Mouse (Mus musculus) subcutaneous adipose tissue, adult 2 months (tissue): Measurements from ENCODE around the gene Tbc1d10a. TPM values are rescaled to one million over a fixed set of nuclear protein-coding genes. Genes with fewer than 3 reads are reported as not detected.

Experiments used
- polyA plus RNA-seq: library from polyadenylated mRNA; depleted of rRNA; stranded (reverse); fragments of >200 nt; gene quantifications from 2 replicates; pipeline ENCODE4 v1.2.3, GENCODE M21; 2012; ENCODE audit warnings: low replicate concordance; rRNA removed

Tbc1d10a gene
- 40.4 and 54.8 TPM in 2 replicates for polyA plus RNA-seq

GRCm38 (mm10) chr11:4186486-4187317 lies at the start of gene Tbc1d10a:
Gene Tbc1d10a, plus strand, starts transcription at chr11:4186789.

GRCm38 (mm10) chr11:4159808-4160708 lies 26.5 kb upstream of the Tbc1d10a start, which contains the start of the genes Ccdc157 and Sf3a1:
Gene Ccdc157, minus strand, starts transcription at chr11:4160293.
Gene Sf3a1, plus strand, starts transcription at chr11:4160350.

GRCm38 (mm10) chr11:4217914-4218629 lies 31.5 kb downstream of the Tbc1d10a start, which contains the start of gene Castor1:
Gene Castor1, plus strand, starts transcription at chr11:4218225.

GRCm38 (mm10) chr11:4235665-4236545 lies 49.3 kb downstream of the Tbc1d10a start, which contains the start of gene Osm:
Gene Osm, plus strand, starts transcription at chr11:4236420.

GRCm38 (mm10) chr11:4256846-4257607 lies 70.4 kb downstream of the Tbc1d10a start, which contains the start of gene Lif:
Gene Lif, plus strand, starts transcription at chr11:4257557.

Other genes starting within 250 kb of the Tbc1d10a start
- gene Pes1, start 222.8 kb upstream of the Tbc1d10a start, polyA plus RNA-seq, result 37.2 and 61.0 TPM in 2 replicates
- not detected in 2 replicates for gene 4930556J24Rik, start 210.0 kb upstream of the Tbc1d10a start, polyA plus RNA-seq
- 0.49 and 10.0 TPM in 2 replicates for gene Gal3st1, start 203.2 kb upstream of the Tbc1d10a start, polyA plus RNA-seq
- gene Sec14l4, start 155.3 kb upstream of the Tbc1d10a start, polyA plus RNA-seq, result 0.58 and 1.5 TPM in 2 replicates
- gene Sec14l3, start 121.9 kb upstream of the Tbc1d10a start, polyA plus RNA-seq, result 0.07 TPM in 1 of 2 replicates, not detected in the other
- gene Mtfp1, start 91.3 kb upstream of the Tbc1d10a start, polyA plus RNA-seq, result 13.4 and 16.3 TPM in 2 replicates
- 1.0 and 1.6 TPM in 2 replicates for gene Sec14l2, start 63.4 kb upstream of the Tbc1d10a start, polyA plus RNA-seq
- gene Rnf215, start 51.6 kb upstream of the Tbc1d10a start, polyA plus RNA-seq, result 37.3 and 38.1 TPM in 2 replicates
- 11.2 and 17.5 TPM in 2 replicates for gene Ccdc157, start 26.5 kb upstream of the Tbc1d10a start, polyA plus RNA-seq
- 15.5 and 41.9 TPM in 2 replicates for gene Sf3a1, start 26.4 kb upstream of the Tbc1d10a start, polyA plus RNA-seq
- gene Castor1, start 31.4 kb downstream of the Tbc1d10a start, polyA plus RNA-seq, result 14.6 and 53.9 TPM in 2 replicates
- 0.43 and 0.66 TPM in 2 replicates for gene Osm, start 49.6 kb downstream of the Tbc1d10a start, polyA plus RNA-seq
- gene Lif, start 70.8 kb downstream of the Tbc1d10a start, polyA plus RNA-seq, result 1.9 and 5.8 TPM in 2 replicates